Mouse (Mus musculus) hindbrain, embryonic 16.5 days (tissue): ENCODE measurements around the gene Ctnnbip1. TPM values are rescaled to one million over a fixed set of nuclear protein-coding genes. Genes with fewer than 3 reads are reported as not detected.

Experiments used
- ATAC-seq: fragments of 200-750 bp; cut with Nextera tagmentation; 2 replicates; pipeline ENCODE4 v1.8.0; 2017; ENCODE audit warnings: moderate TSS enrichment, moderate library complexity
- H3K27ac ChIP-seq: fragments of 300-500 bp; sonication (generic); 2 replicates; pipeline ENCODE4 v1.5.1; 2014; ENCODE audit warnings: low read depth, mild to moderate bottlenecking, control low read depth, low read length, moderate library complexity
- H3K27me3 ChIP-seq: fragments of 300-500 bp; sonication (generic); replicated peaks from 2 replicates; pipeline ENCODE4 v1.6.1; 2014; ENCODE audit warnings: low read length; ENCODE audit not compliant: control insufficient read depth, insufficient read depth
- H3K36me3 ChIP-seq: fragments of 300-500 bp; sonication (generic); 2 replicates; pipeline ENCODE4 v1.6.1; 2014; ENCODE audit warnings: mild to moderate bottlenecking, low read length, moderate library complexity, mixed read lengths; ENCODE audit not compliant: control insufficient read depth, insufficient read depth
- H3K4me1 ChIP-seq: fragments of 300-500 bp; sonication (generic); 2 replicates; pipeline ENCODE4 v1.6.1; 2014; ENCODE audit warnings: low read depth, low read length; ENCODE audit not compliant: control insufficient read depth, insufficient read depth
- H3K4me2 ChIP-seq: fragments of 300-500 bp; sonication (generic); 2 replicates; pipeline ENCODE4 v1.6.1; 2014; ENCODE audit warnings: mild to moderate bottlenecking, low read length, control low read depth, moderate library complexity
- H3K4me3 ChIP-seq: fragments of 300-500 bp; sonication (generic); 2 replicates; pipeline ENCODE4 v1.5.1; 2014; ENCODE audit warnings: mild to moderate bottlenecking, low read length, control low read depth, moderate library complexity
- H3K9ac ChIP-seq: fragments of 300-500 bp; sonication (generic); 2 replicates; pipeline ENCODE4 v1.6.1; 2014; ENCODE audit warnings: low read depth, mild to moderate bottlenecking, control low read depth, low read length, moderate library complexity
- H3K9me3 ChIP-seq: fragments of 300-500 bp; sonication (generic); 2 replicates; pipeline ENCODE4 v1.6.1; 2014; ENCODE audit warnings: mild to moderate bottlenecking, low read length, moderate library complexity; ENCODE audit not compliant: control insufficient read depth
- WGBS: fragments of 180-500 bp; shearing (Covaris S2); extraction: QIAGEN DNeasy Blood & Tissue Kit; methylation state at CpG from one replicate; pipeline ENCODE4 v1.1.7; 2014; 5-methylcytosine and 5-hydroxymethylcytosine counted together
- polyA plus RNA-seq: library from polyadenylated mRNA; unstranded; fragments of >200 nt; fragmentation: Nextera tagmentation; extraction: Ambion mirVana; gene quantifications from 2 replicates; pipeline ENCODE4 v1.2.1, GENCODE M21; 2015

Gene Ctnnbip1
- polyA plus RNA-seq, 1 experiment from 2014 or later: 106 TPM

GRCm38 (mm10) chr4:149512072-149512471 lies 6.0 kb upstream of the Ctnnbip1 start:
- no peaks in the 10 kb centered on the region for H3K27me3 ChIP-seq
- 74% methylated on average over 7 of the region's 7 CpGs for WGBS
- no peak overlapping the region for H3K27ac ChIP-seq
- H3K9me3 ChIP-seq: no peaks in the 10 kb centered on the region
- no peak for ATAC-seq
- H3K36me3 ChIP-seq: no peaks in the 10 kb centered on the region
- H3K4me3 ChIP-seq: no peak overlapping the region
- H3K9ac ChIP-seq: no peak overlapping the region
- H3K4me2 ChIP-seq: no peak overlapping the region
- 0 out of 2 replicates have a peak, but pooled peaks cover 2% of the 10 kb centered on the region for H3K4me1 ChIP-seq

DNA sequence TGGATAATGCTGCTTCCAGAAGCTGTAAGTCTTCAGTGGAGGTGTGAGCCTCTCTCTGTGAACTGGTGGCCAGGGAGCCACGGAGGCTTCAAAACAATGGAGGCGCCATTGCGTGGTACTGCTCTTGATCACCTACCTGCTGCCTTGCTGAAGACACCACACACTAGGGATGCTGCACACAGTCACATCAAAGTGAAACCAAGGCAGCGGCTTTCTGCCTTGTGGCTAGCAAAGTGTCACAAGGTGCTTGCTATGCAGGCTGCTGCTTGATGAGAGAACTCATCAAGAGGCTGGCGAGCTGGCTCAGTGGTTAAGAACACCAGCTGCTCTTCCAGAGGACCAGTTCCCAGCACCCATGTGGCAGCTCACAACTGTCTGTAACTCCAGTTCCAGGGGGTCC lies 2.3 kb upstream of the Ctnnbip1 start:
- Histone ChIP-seq H3K36me3 (no peaks in the 10 kb centered on the region), H3K4me2 (no peak overlapping the region), H3K9ac (no peak overlapping the region), H3K9me3 (no peaks in the 10 kb centered on the region), H3K27ac (no peak overlapping the region), H3K4me3 (no peak overlapping the region), H3K4me1 (peaks cover 10% of the 10 kb centered on the region), H3K27me3 (no peaks in the 10 kb centered on the region)
- 91% methylated on average over 5 of the region's 5 CpGs for WGBS
- ATAC-seq: no peak

GRCm38 (mm10) chr4:149518351-149519220 lies 550 bp downstream of the Ctnnbip1 start:
- no peaks in the 10 kb centered on the region for H3K36me3 ChIP-seq
- H3K27ac ChIP-seq: peak overlapping the region; percentile 66; the same call in 1 of the 2 replicates
- WGBS: 3% methylated on average over 30 of the region's 52 CpGs
- no peaks in the 10 kb centered on the region for H3K9me3 ChIP-seq
- H3K4me1 ChIP-seq: peaks cover 8% of the 10 kb centered on the region
- ATAC-seq: peak; percentile 12; the same call in 1 of the 2 replicates
- H3K9ac ChIP-seq: peak overlapping the region; percentile 87
- no peaks in the 10 kb centered on the region for H3K27me3 ChIP-seq
- H3K4me2 ChIP-seq: peak overlapping the region; percentile 72
- peak overlapping the region; percentile 80 for H3K4me3 ChIP-seq

DNA sequence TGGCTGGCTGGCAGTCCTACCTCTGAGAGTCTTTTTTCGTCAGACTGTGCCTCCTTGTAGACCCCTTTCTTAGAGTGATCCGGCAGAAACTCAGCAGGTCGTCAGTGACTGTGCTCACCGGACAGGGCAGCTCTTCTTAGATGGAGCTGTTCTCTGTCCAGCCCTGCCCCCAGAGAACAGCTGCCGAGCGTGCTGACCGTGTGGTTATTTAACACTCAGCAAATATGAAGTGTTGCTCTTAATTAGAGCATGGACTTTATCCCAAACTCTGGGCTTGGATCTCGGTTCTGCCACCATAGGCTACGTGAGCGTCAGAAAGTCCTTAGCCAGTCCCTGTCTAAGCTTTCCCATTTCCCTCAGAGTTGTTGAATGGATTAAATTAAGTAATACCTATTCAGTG lies 3.2 kb downstream of the Ctnnbip1 start:
- ATAC-seq: no peak
- Histone ChIP-seq H3K9ac (no peak overlapping the region), H3K36me3 (no peaks in the 10 kb centered on the region), H3K4me3 (no peak overlapping the region), H3K4me1 (peaks cover 14% of the 10 kb centered on the region), H3K27ac (no peak overlapping the region), H3K9me3 (no peaks in the 10 kb centered on the region), H3K27me3 (no peaks in the 10 kb centered on the region), H3K4me2 (no peak overlapping the region)
- 67% methylated on average over 10 of the region's 10 CpGs for WGBS

GRCm38 (mm10) chr4:149523961-149524360 lies 5.9 kb downstream of the Ctnnbip1 start:
- no peak overlapping the region for H3K27ac ChIP-seq
- peaks cover 17% of the 10 kb centered on the region for H3K4me1 ChIP-seq
- no peaks in the 10 kb centered on the region for H3K9me3 ChIP-seq
- no peak overlapping the region for H3K9ac ChIP-seq
- H3K4me2 ChIP-seq: no peak overlapping the region
- 68% methylated on average over 6 of the region's 6 CpGs for WGBS
- H3K36me3 ChIP-seq: no peaks in the 10 kb centered on the region
- H3K4me3 ChIP-seq: no peak overlapping the region
- no peak for ATAC-seq
- H3K27me3 ChIP-seq: no peaks in the 10 kb centered on the region

GRCm38 (mm10) chr4:149525170-149525569 lies 7.1 kb downstream of the Ctnnbip1 start:
- H3K4me2 ChIP-seq: no peak overlapping the region
- H3K9me3 ChIP-seq: no peaks in the 10 kb centered on the region
- peaks cover 12% of the 10 kb centered on the region for H3K4me1 ChIP-seq
- H3K27ac ChIP-seq: no peak overlapping the region
- H3K4me3 ChIP-seq: no peak overlapping the region
- no peak for ATAC-seq
- no peaks in the 10 kb centered on the region for H3K27me3 ChIP-seq
- 87% methylated on average over 4 of the region's 4 CpGs for WGBS
- H3K9ac ChIP-seq: no peak overlapping the region
- H3K36me3 ChIP-seq: no peaks in the 10 kb centered on the region

DNA sequence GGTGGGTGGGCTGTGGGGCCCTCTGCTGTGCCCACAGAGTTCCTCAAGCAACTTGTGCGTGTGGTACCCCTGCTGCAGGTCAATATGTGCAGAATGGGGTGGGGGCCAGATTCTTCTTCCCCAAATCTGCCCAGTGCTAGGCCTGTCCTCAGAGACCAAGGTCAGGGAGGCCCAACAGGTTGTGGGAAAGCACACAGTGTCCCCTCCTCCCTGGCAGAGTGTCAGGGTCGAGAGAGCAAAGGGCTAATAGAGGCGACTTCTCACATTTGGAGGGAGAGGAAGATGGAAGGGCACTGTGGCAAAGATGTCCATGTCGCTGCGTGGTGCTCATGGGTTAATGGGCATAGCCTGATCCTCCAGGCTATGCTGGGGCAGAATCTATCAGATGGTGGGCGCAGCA lies 7.8 kb downstream of the Ctnnbip1 start:
- peaks cover 12% of the 10 kb centered on the region for H3K4me1 ChIP-seq

DNA sequence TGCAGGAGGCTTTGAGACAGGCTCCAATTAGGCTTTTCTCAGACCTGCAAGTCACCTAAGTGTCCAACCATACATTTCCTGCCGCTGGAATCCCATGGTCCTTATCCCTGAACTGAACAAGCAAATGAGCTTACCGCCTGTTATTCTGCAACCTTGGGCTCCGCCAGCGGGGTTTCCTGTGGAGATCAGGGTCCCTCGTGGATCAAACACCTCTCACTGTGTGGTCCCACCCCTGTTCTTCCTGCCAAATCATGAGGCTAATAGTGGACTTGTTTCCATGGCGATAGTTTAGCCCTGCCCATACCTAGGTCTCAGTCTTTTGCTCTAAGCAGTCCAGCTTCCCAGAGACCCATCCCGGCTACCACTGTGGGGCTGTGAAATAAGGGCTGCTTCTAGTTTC lies 8.3 kb downstream of the Ctnnbip1 start:
- H3K4me3 ChIP-seq: no peak overlapping the region
- ATAC-seq: no peak
- no peak overlapping the region for H3K27ac ChIP-seq
- no peaks in the 10 kb centered on the region for H3K27me3 ChIP-seq
- H3K9ac ChIP-seq: no peak overlapping the region
- no peak overlapping the region for H3K4me2 ChIP-seq
- H3K4me1 ChIP-seq: peaks cover 12% of the 10 kb centered on the region
- no peaks in the 10 kb centered on the region for H3K36me3 ChIP-seq
- 38% methylated on average over 7 of the region's 7 CpGs for WGBS
- no peaks in the 10 kb centered on the region for H3K9me3 ChIP-seq

More for the DNA sequence above, 7.8 kb downstream of the Ctnnbip1 start:
- WGBS: 86% methylated on average over 6 of the region's 6 CpGs
- no peak for ATAC-seq
- H3K27me3 ChIP-seq: no peaks in the 10 kb centered on the region
- no peaks in the 10 kb centered on the region for H3K36me3 ChIP-seq
- H3K4me2 ChIP-seq: no peak overlapping the region
- peak overlapping the region; percentile 17; the same call in 1 of the 2 replicates for H3K9ac ChIP-seq
- H3K4me3 ChIP-seq: no peak overlapping the region
- no peaks in the 10 kb centered on the region for H3K9me3 ChIP-seq
- H3K27ac ChIP-seq: no peak overlapping the region

- Histone ChIP-seq H3K27ac (no peak overlapping the region), H3K4me1 (peaks cover 12% of the 10 kb centered on the region), H3K9me3 (no peaks in the 10 kb centered on the region), H3K27me3 (no peaks in the 10 kb centered on the region), H3K4me3 (no peak overlapping the region), H3K9ac (no peak overlapping the region), H3K36me3 (no peaks in the 10 kb centered on the region), H3K4me2 (no peak overlapping the region)
- 84% methylated on average over 15 of the region's 15 CpGs for whole genome bisulfite sequencing
- ATAC-seq: no peak
Measured at GRCm38 (mm10) chr4:149527621-149528354, 9.8 kb downstream of the Ctnnbip1 start.
